Mouse (Mus musculus): ENCODE measurements around the gene Olfr1364. TPM values are rescaled to one million over a fixed set of nuclear protein-coding genes. Genes with fewer than 3 reads are reported as not detected.

Olfr1364 gene
- not detected in 2 replicates for polyA plus RNA-seq (2015; fragmentation: Nextera tagmentation; extraction: Ambion mirVana)

GRCm38 (mm10) chr13:21581659-21582058 lies at the start of gene Olfr1364:
Gene Olfr1364, minus strand, starts transcription at chr13:21581759.
- Histone ChIP-seq H3K27me3 (ENCODE audit: insufficient read depth, low read length) (no peaks in the 10 kb centered on the region), H3K4me3 (ENCODE audit: low read length) (no peak within 1 kb of the TSS), H3K9me3 (ENCODE audit: low read length) (no peaks in the 10 kb centered on the region), H3K36me3 (ENCODE audit: insufficient read depth, low read length) (no peaks in the 10 kb centered on the region), H3K27ac (ENCODE audit: low read length) (no peak within 1 kb of the TSS), H3K9ac (replicated peaks; ENCODE audit: low read length) (no peak within 1 kb of the TSS), H3K4me2 (replicated peaks; ENCODE audit: low read depth, low read length) (no peak within 1 kb of the TSS), H3K4me1 (ENCODE audit: insufficient read depth, low read length) (no peaks in the 10 kb centered on the region)
- ATAC-seq (ENCODE audit: low FRiP score, low TSS enrichment): no peak
- WGBS: 88% methylated on average over 2 of the region's 2 CpGs

GRCm38 (mm10) chr13:21613922-21614321 lies 32.4 kb upstream of the Olfr1364 start, which contains the start of gene Olfr1362:
Gene Olfr1362, minus strand, starts transcription at chr13:21614022.
- no peak for ATAC-seq (ENCODE audit: low FRiP score, low TSS enrichment)
- Histone ChIP-seq H3K27me3 (ENCODE audit: insufficient read depth, low read length) (no peaks in the 10 kb centered on the region), H3K9ac (replicated peaks; ENCODE audit: low read length) (no peak within 1 kb of the TSS), H3K27ac (ENCODE audit: low read length) (no peak within 1 kb of the TSS), H3K36me3 (ENCODE audit: insufficient read depth, low read length) (no peaks in the 10 kb centered on the region), H3K9me3 (ENCODE audit: low read length) (no peaks in the 10 kb centered on the region), H3K4me3 (ENCODE audit: low read length) (no peak within 1 kb of the TSS), H3K4me2 (replicated peaks; ENCODE audit: low read depth, low read length) (no peak within 1 kb of the TSS), H3K4me1 (ENCODE audit: insufficient read depth, low read length) (no peaks in the 10 kb centered on the region)

GRCm38 (mm10) chr13:21591618-21592017 lies 10.1 kb upstream of the Olfr1364 start:
- H3K9me3 ChIP-seq (ENCODE audit: low read length): no peaks in the 10 kb centered on the region
- H3K27ac ChIP-seq (ENCODE audit: low read length): no peak overlapping the region
- ATAC-seq (ENCODE audit: low FRiP score, low TSS enrichment): no peak
- WGBS: 71% methylated on average over 2 of the region's 2 CpGs
- no peak overlapping the region for H3K4me3 ChIP-seq (ENCODE audit: low read length)
- no peak overlapping the region for H3K9ac ChIP-seq (replicated peaks; ENCODE audit: low read length)
- no peaks in the 10 kb centered on the region for H3K4me1 ChIP-seq (ENCODE audit: insufficient read depth, low read length)
- H3K4me2 ChIP-seq (replicated peaks; ENCODE audit: low read depth, low read length): no peak overlapping the region
- H3K27me3 ChIP-seq (ENCODE audit: insufficient read depth, low read length): no peaks in the 10 kb centered on the region
- H3K36me3 ChIP-seq (ENCODE audit: insufficient read depth, low read length): no peaks in the 10 kb centered on the region

- Histone ChIP-seq H3K4me2 (replicated peaks; ENCODE audit: low read depth, low read length) (no peak within 1 kb of the TSS), H3K27me3 (ENCODE audit: insufficient read depth, low read length) (no peaks in the 10 kb centered on the region), H3K36me3 (ENCODE audit: insufficient read depth, low read length) (no peaks in the 10 kb centered on the region), H3K9me3 (ENCODE audit: low read length) (no peaks in the 10 kb centered on the region), H3K27ac (ENCODE audit: low read length) (no peak within 1 kb of the TSS), H3K4me3 (ENCODE audit: low read length) (no peak within 1 kb of the TSS), H3K4me1 (ENCODE audit: insufficient read depth, low read length) (no peaks in the 10 kb centered on the region), H3K9ac (replicated peaks; ENCODE audit: low read length) (no peak within 1 kb of the TSS)
- ATAC-seq (ENCODE audit: low FRiP score, low TSS enrichment): no peak
- 66% methylated on average over 1 of the region's 1 CpGs for WGBS
These were observed 21.8 kb downstream of the Olfr1364 start, which contains the start of gene Olfr1535 for GRCm38 (mm10) chr13:21559793-21560192. Gene Olfr1535, minus strand, starts transcription at chr13:21559893.

GRCm38 (mm10) chr13:21550416-21551110 lies 31.0 kb downstream of the Olfr1364 start:
- Histone ChIP-seq H3K27ac (ENCODE audit: low read length) (no peak overlapping the region), H3K27me3 (ENCODE audit: insufficient read depth, low read length) (no peaks in the 10 kb centered on the region), H3K4me2 (replicated peaks; ENCODE audit: low read depth, low read length) (no peak overlapping the region), H3K9ac (replicated peaks; ENCODE audit: low read length) (no peak overlapping the region), H3K9me3 (ENCODE audit: low read length) (no peaks in the 10 kb centered on the region), H3K4me3 (ENCODE audit: low read length) (no peak overlapping the region), H3K4me1 (ENCODE audit: insufficient read depth, low read length) (no peaks in the 10 kb centered on the region), H3K36me3 (ENCODE audit: insufficient read depth, low read length) (no peaks in the 10 kb centered on the region)
- WGBS: 38% methylated on average over 3 of the region's 3 CpGs
- ATAC-seq (ENCODE audit: low FRiP score, low TSS enrichment): no peak

- WGBS: 88% methylated on average over 3 of the region's 3 CpGs
- ATAC-seq (ENCODE audit: low FRiP score, low TSS enrichment): no peak
- Histone ChIP-seq H3K27ac (ENCODE audit: low read length) (no peak overlapping the region), H3K4me1 (ENCODE audit: insufficient read depth, low read length) (no peaks in the 10 kb centered on the region), H3K9ac (replicated peaks; ENCODE audit: low read length) (no peak overlapping the region), H3K4me3 (ENCODE audit: low read length) (no peak overlapping the region), H3K4me2 (replicated peaks; ENCODE audit: low read depth, low read length) (no peak overlapping the region), H3K9me3 (ENCODE audit: low read length) (no peaks in the 10 kb centered on the region), H3K27me3 (ENCODE audit: insufficient read depth, low read length) (no peaks in the 10 kb centered on the region), H3K36me3 (ENCODE audit: insufficient read depth, low read length) (no peaks in the 10 kb centered on the region)
These were observed 32.1 kb downstream of the Olfr1364 start for GRCm38 (mm10) chr13:21549487-21549886.

GRCm38 (mm10) chr13:21542708-21543107 lies 38.9 kb downstream of the Olfr1364 start, which contains the start of gene Olfr1366:
Gene Olfr1366, minus strand, starts transcription at chr13:21542808.
- H3K9me3 ChIP-seq (ENCODE audit: low read length): no peaks in the 10 kb centered on the region
- no peak within 1 kb of the TSS for H3K4me2 ChIP-seq (replicated peaks; ENCODE audit: low read depth, low read length)
- H3K27ac ChIP-seq (ENCODE audit: low read length): no peak within 1 kb of the TSS
- ATAC-seq (ENCODE audit: low FRiP score, low TSS enrichment): no peak
- H3K9ac ChIP-seq (replicated peaks; ENCODE audit: low read length): no peak within 1 kb of the TSS
- WGBS: 72% methylated on average over 1 of the region's 1 CpGs
- 0 out of 2 replicates have a peak, but pooled peaks cover 2% of the 10 kb centered on the region for H3K27me3 ChIP-seq (ENCODE audit: insufficient read depth, low read length)
- no peak within 1 kb of the TSS for H3K4me3 ChIP-seq (ENCODE audit: low read length)
- no peaks in the 10 kb centered on the region for H3K4me1 ChIP-seq (ENCODE audit: insufficient read depth, low read length)
- no peaks in the 10 kb centered on the region for H3K36me3 ChIP-seq (ENCODE audit: insufficient read depth, low read length)

GRCm38 (mm10) chr13:21530781-21531201 lies 50.8 kb downstream of the Olfr1364 start, which contains the start of gene Zkscan8:
Gene Zkscan8, minus strand, starts transcription at chr13:21531120.
- peak; percentile 99 for ATAC-seq (ENCODE audit: low FRiP score, low TSS enrichment)
- Histone ChIP-seq H3K27ac (ENCODE audit: low read length) (peak within 1 kb of the TSS; percentile 94), H3K4me2 (replicated peaks; ENCODE audit: low read depth, low read length) (peak within 1 kb of the TSS; percentile 80), H3K9me3 (ENCODE audit: low read length) (no peaks in the 10 kb centered on the region), H3K9ac (replicated peaks; ENCODE audit: low read length) (peak within 1 kb of the TSS; percentile 100), H3K36me3 (ENCODE audit: insufficient read depth, low read length) (peaks cover 11% of the 10 kb centered on the region), H3K27me3 (ENCODE audit: insufficient read depth, low read length) (no peaks in the 10 kb centered on the region), H3K4me1 (ENCODE audit: insufficient read depth, low read length) (peaks cover 6% of the 10 kb centered on the region; the same call in 1 of the 2 replicates), H3K4me3 (ENCODE audit: low read length) (peak within 1 kb of the TSS; percentile 81)
- WGBS: 0% methylated on average over 39 of the region's 39 CpGs

GRCm38 (mm10) chr13:21530136-21530535 lies 51.4 kb downstream of the Olfr1364 start:
- H3K27ac ChIP-seq (ENCODE audit: low read length): no peak overlapping the region
- peak overlapping the region; percentile 80 for H3K4me2 ChIP-seq (replicated peaks; ENCODE audit: low read depth, low read length)
- H3K4me1 ChIP-seq (ENCODE audit: insufficient read depth, low read length): peaks cover 6% of the 10 kb centered on the region; the same call in 1 of the 2 replicates
- H3K36me3 ChIP-seq (ENCODE audit: insufficient read depth, low read length): peaks cover 15% of the 10 kb centered on the region
- H3K9ac ChIP-seq (replicated peaks; ENCODE audit: low read length): peak overlapping the region; percentile 51
- H3K4me3 ChIP-seq (ENCODE audit: low read length): peak overlapping the region; percentile 81
- ATAC-seq (ENCODE audit: low FRiP score, low TSS enrichment): no peak
- H3K27me3 ChIP-seq (ENCODE audit: insufficient read depth, low read length): no peaks in the 10 kb centered on the region
- no peaks in the 10 kb centered on the region for H3K9me3 ChIP-seq (ENCODE audit: low read length)
- WGBS: 38% methylated on average over 7 of the region's 7 CpGs

Measured in kidney, embryonic 16.5 days (tissue).